Mouse (Mus musculus): ENCODE results near the gene Tgfbi. TPM values are rescaled to one million over a fixed set of nuclear protein-coding genes. Genes with fewer than 3 reads are reported as not detected.

Gene Tgfbi
- polyA plus RNA-seq, 1 experiment from 2014 or later: 20.2 TPM

DNA sequence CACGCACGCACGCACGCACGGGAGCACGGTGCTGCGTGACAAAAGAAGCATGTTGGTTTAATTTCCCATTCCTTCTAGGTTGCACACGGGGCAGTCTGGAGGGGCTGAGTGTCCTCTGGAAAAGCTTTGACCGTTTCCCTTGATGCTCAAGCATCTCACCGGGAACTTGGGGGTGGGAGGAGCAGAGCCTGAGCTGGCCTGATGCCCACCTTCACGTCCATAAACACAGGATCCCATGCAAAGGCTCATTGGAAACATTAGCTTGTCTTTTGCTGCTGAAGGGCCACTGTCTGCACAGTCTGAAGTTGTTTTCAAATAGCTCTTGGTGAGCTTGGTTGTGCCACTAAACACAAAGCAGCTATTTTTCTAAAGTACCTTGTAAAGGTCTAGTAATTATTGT lies 2.6 kb upstream of the Tgfbi start:
- WGBS: 79% methylated on average over 11 of the region's 11 CpGs
- Histone ChIP-seq H3K36me3 (ENCODE audit: control insufficient read depth, insufficient read depth, low read length) (no peaks in the 10 kb centered on the region), H3K27me3 (ENCODE audit: control insufficient read depth, insufficient read depth, low read length) (peaks cover 18% of the 10 kb centered on the region), H3K9me3 (ENCODE audit: control insufficient read depth, low read length) (no peaks in the 10 kb centered on the region), H3K4me2 (no peak overlapping the region), H3K4me1 (ENCODE audit: control insufficient read depth, insufficient read depth, low read length) (peaks cover 5% of the 10 kb centered on the region; the same call in 1 of the 2 replicates), H3K27ac (ENCODE audit: low read depth, low read length) (no peak overlapping the region), H3K4me3 (ENCODE audit: low read depth, low read length) (no peak overlapping the region), H3K9ac (ENCODE audit: low read length) (no peak overlapping the region)
- no peak for ATAC-seq (ENCODE audit: low FRiP score)
- no peak for DNase-seq (ENCODE audit: low spot score, missing footprints)

DNA sequence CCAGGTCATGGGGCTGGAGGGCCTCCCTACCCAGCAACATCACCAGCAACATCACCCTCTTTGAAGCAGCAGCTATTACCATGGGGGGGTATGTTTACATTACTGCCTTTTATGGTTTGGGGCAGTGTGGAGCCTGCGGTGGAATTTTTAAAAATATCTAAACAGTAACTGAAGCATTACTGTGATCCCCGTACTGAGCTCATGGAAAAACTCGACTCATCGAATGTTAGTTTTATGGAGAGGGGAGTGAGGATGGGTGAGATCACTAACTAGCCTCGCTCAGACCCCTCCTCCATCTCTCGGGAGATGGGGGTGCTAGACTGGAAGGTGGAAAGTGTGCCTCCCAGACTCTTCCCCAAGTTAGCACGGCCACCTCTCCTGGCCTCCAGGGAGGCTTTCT lies 2.1 kb upstream of the Tgfbi start:
- DNase-seq (ENCODE audit: low spot score, missing footprints): no peak
- WGBS: 68% methylated on average over 7 of the region's 7 CpGs
- Histone ChIP-seq H3K27ac (ENCODE audit: low read depth, low read length) (no peak overlapping the region), H3K36me3 (ENCODE audit: control insufficient read depth, insufficient read depth, low read length) (no peaks in the 10 kb centered on the region), H3K27me3 (ENCODE audit: control insufficient read depth, insufficient read depth, low read length) (peaks cover 19% of the 10 kb centered on the region), H3K4me3 (ENCODE audit: low read depth, low read length) (no peak overlapping the region), H3K4me1 (ENCODE audit: control insufficient read depth, insufficient read depth, low read length) (peaks cover 9% of the 10 kb centered on the region), H3K9me3 (ENCODE audit: control insufficient read depth, low read length) (no peaks in the 10 kb centered on the region), H3K4me2 (no peak overlapping the region), H3K9ac (ENCODE audit: low read length) (no peak overlapping the region)
- no peak for ATAC-seq (ENCODE audit: low FRiP score)

DNA sequence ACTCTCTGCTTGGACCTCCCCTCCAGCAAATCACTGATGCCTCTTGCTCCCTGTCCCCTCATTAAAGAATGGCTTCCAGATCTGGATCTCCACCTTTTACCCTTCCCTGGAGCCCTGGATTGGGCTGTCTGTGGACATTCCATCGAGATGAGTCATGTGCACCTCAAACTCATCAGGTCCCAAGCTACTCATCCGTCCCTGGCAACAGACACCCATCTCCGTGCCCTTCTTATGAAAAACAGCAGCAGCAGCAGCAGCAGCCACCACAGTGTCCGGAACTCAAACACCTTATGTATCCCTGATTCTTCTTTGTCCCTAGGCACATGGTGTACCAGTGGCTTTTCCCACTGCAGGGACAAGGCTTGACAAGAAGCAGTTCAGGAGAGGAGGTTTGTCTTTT lies 1.5 kb upstream of the Tgfbi start:
- H3K36me3 ChIP-seq (ENCODE audit: control insufficient read depth, insufficient read depth, low read length): no peaks in the 10 kb centered on the region
- no peak overlapping the region for H3K9ac ChIP-seq (ENCODE audit: low read length)
- WGBS: 83% methylated on average over 4 of the region's 4 CpGs
- H3K27ac ChIP-seq (ENCODE audit: low read depth, low read length): no peak overlapping the region
- ATAC-seq (ENCODE audit: low FRiP score) (no peak), DNase-seq (ENCODE audit: low spot score, missing footprints) (no peak)
- no peaks in the 10 kb centered on the region for H3K9me3 ChIP-seq (ENCODE audit: control insufficient read depth, low read length)
- peaks cover 22% of the 10 kb centered on the region for H3K27me3 ChIP-seq (ENCODE audit: control insufficient read depth, insufficient read depth, low read length)
- H3K4me2 ChIP-seq: no peak overlapping the region
- H3K4me1 ChIP-seq (ENCODE audit: control insufficient read depth, insufficient read depth, low read length): peaks cover 12% of the 10 kb centered on the region
- H3K4me3 ChIP-seq (ENCODE audit: low read depth, low read length): no peak overlapping the region

DNA sequence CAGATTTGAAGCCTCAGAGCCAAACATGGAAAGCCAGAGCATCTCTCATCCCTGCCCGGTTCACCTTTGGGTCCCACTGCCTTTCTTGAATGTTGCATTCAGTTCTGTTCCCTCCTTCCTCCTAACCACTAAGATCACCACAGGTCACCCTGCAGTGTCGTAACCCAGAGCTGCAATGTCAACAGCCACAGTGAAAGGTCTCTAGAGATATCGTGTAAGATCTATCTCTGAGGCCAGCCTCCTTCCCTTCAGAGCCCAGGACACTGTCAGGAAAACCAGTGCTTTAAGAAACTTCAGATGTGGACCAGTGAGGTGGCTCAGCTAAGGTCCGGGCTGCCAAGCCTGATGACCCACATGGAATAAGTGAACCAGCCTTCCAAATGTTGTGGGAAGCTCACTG lies 1.8 kb downstream of the Tgfbi start:
- no peaks in the 10 kb centered on the region for H3K36me3 ChIP-seq (ENCODE audit: control insufficient read depth, insufficient read depth, low read length)
- no peak overlapping the region for H3K9ac ChIP-seq (ENCODE audit: low read length)
- ATAC-seq (ENCODE audit: low FRiP score) (no peak), DNase-seq (ENCODE audit: low spot score, missing footprints) (no peak)
- WGBS: 79% methylated on average over 4 of the region's 4 CpGs
- no peak overlapping the region for H3K27ac ChIP-seq (ENCODE audit: low read depth, low read length)
- H3K4me3 ChIP-seq (ENCODE audit: low read depth, low read length): no peak overlapping the region
- no peak overlapping the region for H3K4me2 ChIP-seq
- peaks cover 19% of the 10 kb centered on the region for H3K4me1 ChIP-seq (ENCODE audit: control insufficient read depth, insufficient read depth, low read length)
- no peaks in the 10 kb centered on the region for H3K9me3 ChIP-seq (ENCODE audit: control insufficient read depth, low read length)
- peaks cover 22% of the 10 kb centered on the region for H3K27me3 ChIP-seq (ENCODE audit: control insufficient read depth, insufficient read depth, low read length)

DNA sequence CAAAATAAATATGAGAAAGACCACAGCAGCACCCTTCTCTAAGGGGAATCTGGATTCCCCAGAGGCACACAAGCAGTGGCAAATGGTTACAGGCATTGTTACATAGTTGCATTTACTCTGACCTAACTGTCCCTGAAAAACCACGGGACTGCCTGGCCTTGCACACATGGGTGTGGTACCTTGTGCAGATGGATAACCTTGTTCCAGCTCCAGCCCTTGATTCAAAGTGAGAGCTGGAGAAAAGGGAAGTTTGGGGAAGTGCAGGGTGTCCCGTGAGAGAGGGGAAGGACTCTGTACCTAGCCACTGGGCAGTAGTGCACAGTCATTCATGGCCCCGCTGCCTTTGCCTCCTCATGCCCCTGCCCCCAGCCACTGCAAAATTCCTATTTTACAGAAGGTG lies 2.4 kb downstream of the Tgfbi start:
- Histone ChIP-seq H3K36me3 (ENCODE audit: control insufficient read depth, insufficient read depth, low read length) (no peaks in the 10 kb centered on the region), H3K27me3 (ENCODE audit: control insufficient read depth, insufficient read depth, low read length) (peaks cover 22% of the 10 kb centered on the region), H3K9me3 (ENCODE audit: control insufficient read depth, low read length) (no peaks in the 10 kb centered on the region), H3K27ac (ENCODE audit: low read depth, low read length) (no peak overlapping the region), H3K4me3 (ENCODE audit: low read depth, low read length) (no peak overlapping the region), H3K9ac (ENCODE audit: low read length) (no peak overlapping the region), H3K4me1 (ENCODE audit: control insufficient read depth, insufficient read depth, low read length) (peaks cover 19% of the 10 kb centered on the region), H3K4me2 (no peak overlapping the region)
- 45% methylated on average over 3 of the region's 3 CpGs for WGBS
- DNase-seq (ENCODE audit: low spot score, missing footprints) (no peak), ATAC-seq (ENCODE audit: low FRiP score) (no peak)

DNA sequence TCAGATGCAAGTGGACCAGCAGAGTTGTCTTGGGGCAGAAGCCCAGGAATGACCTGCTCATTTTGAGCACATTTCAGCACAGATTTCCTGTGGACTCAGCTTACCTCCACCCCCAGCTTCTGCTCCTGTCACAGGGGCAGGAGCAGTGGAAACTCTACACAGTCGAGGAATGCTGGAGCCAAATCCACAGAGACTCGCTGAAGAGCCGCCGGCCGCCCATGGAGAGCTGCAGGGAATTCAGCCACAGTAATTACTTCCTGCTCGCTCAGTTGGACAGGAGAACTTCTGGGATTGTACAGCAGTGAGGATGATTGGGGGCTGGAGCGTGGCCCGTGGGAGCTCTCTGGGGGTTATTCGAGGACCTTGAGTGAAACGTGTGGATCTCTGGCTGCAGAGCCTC lies 3.0 kb downstream of the Tgfbi start:
- Histone ChIP-seq H3K27ac (ENCODE audit: low read depth, low read length) (no peak overlapping the region), H3K4me2 (no peak overlapping the region), H3K4me3 (ENCODE audit: low read depth, low read length) (no peak overlapping the region), H3K9me3 (ENCODE audit: control insufficient read depth, low read length) (no peaks in the 10 kb centered on the region), H3K4me1 (ENCODE audit: control insufficient read depth, insufficient read depth, low read length) (peaks cover 19% of the 10 kb centered on the region), H3K36me3 (ENCODE audit: control insufficient read depth, insufficient read depth, low read length) (no peaks in the 10 kb centered on the region), H3K9ac (ENCODE audit: low read length) (no peak overlapping the region), H3K27me3 (ENCODE audit: control insufficient read depth, insufficient read depth, low read length) (peaks cover 22% of the 10 kb centered on the region)
- DNase-seq (ENCODE audit: low spot score, missing footprints): no peak
- no peak for ATAC-seq (ENCODE audit: low FRiP score)
- 21% methylated on average over 10 of the region's 10 CpGs for WGBS

DNA sequence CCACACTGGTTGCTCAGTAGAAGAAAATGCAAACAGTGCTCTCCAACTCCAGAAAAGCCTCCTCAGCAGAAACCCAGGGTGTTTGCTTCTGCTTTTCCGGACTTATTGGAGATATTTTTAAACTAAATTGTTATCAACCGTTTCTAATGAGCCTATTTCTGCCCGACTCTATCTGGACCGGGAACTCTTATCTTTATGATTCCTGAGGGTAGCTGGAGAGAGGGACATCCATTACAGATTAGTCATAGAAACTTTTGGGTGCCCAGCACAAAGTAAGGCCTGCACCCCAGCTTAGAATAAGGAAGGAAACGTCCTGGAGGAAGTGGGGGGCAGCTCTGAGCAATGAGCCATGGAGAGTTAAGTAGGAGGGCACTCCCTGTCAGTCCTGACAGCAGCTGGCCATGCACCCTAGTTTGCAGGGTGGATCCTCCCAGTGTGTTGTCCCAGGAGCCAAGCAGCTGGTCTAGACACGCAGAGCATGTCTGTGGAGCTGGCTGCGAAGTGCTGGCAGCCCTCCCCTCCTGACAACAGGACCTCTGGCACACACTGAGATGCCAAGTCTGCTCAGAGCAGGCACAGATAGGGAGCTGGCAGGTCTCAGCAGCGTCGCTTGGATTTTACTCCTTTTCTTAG lies 4.2 kb downstream of the Tgfbi start:
- Histone ChIP-seq H3K9ac (ENCODE audit: low read length) (no peak overlapping the region), H3K4me2 (no peak overlapping the region), H3K27ac (ENCODE audit: low read depth, low read length) (no peak overlapping the region), H3K36me3 (ENCODE audit: control insufficient read depth, insufficient read depth, low read length) (no peaks in the 10 kb centered on the region), H3K4me3 (ENCODE audit: low read depth, low read length) (no peak overlapping the region), H3K27me3 (ENCODE audit: control insufficient read depth, insufficient read depth, low read length) (peaks cover 22% of the 10 kb centered on the region), H3K4me1 (ENCODE audit: control insufficient read depth, insufficient read depth, low read length) (peaks cover 19% of the 10 kb centered on the region), H3K9me3 (ENCODE audit: control insufficient read depth, low read length) (no peaks in the 10 kb centered on the region)
- 77% methylated on average over 9 of the region's 9 CpGs for WGBS
- DNase-seq (ENCODE audit: low spot score, missing footprints): no peak
- ATAC-seq (ENCODE audit: low FRiP score): no peak

DNA sequence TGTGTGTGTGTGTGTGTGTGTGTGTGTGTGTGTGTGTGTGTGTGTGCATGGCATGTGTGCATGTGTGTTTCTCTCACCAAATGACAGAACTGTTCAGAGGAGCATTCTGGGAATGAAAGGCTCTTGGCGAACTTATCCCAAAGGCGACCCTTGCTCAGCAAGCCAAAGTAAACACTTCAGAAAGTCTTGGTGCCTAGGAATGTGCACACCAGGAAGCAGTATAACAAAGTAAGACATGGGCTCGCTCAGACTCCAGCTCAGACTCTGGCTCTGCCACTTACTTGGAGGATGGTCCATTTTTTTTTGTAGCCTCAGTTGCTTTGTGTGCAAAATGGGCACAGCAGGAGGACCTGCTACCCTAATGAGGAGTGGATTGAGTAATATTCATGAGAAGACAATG lies 5.4 kb downstream of the Tgfbi start:
- DNase-seq (ENCODE audit: low spot score, missing footprints): no peak
- Histone ChIP-seq H3K36me3 (ENCODE audit: control insufficient read depth, insufficient read depth, low read length) (no peaks in the 10 kb centered on the region), H3K4me2 (no peak overlapping the region), H3K9me3 (ENCODE audit: control insufficient read depth, low read length) (no peaks in the 10 kb centered on the region), H3K27ac (ENCODE audit: low read depth, low read length) (no peak overlapping the region), H3K4me1 (ENCODE audit: control insufficient read depth, insufficient read depth, low read length) (peaks cover 16% of the 10 kb centered on the region), H3K9ac (ENCODE audit: low read length) (no peak overlapping the region), H3K27me3 (ENCODE audit: control insufficient read depth, insufficient read depth, low read length) (peaks cover 17% of the 10 kb centered on the region), H3K4me3 (ENCODE audit: low read depth, low read length) (no peak overlapping the region)
- no peak for ATAC-seq (ENCODE audit: low FRiP score)
- 66% methylated on average over 3 of the region's 3 CpGs for WGBS

DNA sequence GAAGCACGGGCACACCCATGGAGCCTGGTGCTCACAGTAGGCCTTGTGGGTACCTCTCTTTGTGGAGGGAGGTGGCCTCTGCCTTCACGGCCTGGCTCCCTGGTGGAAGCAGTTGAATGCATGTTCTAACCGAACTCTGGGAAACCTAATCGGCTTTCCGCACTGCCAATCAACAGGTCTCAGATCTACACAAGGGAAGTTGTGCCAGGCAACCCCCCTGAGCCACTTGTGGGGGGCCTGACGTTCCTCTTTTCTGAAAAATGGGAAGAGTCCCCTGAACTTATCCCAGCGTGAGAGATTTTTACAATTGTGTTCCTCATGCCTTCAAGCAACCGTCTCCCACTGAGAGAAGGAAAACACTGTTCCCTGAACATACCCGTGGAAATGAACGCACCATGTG lies 5.9 kb downstream of the Tgfbi start:
- no peaks in the 10 kb centered on the region for H3K9me3 ChIP-seq (ENCODE audit: control insufficient read depth, low read length)
- no peak overlapping the region for H3K4me3 ChIP-seq (ENCODE audit: low read depth, low read length)
- peaks cover 13% of the 10 kb centered on the region for H3K27me3 ChIP-seq (ENCODE audit: control insufficient read depth, insufficient read depth, low read length)
- peaks cover 14% of the 10 kb centered on the region for H3K4me1 ChIP-seq (ENCODE audit: control insufficient read depth, insufficient read depth, low read length)
- no peak overlapping the region for H3K4me2 ChIP-seq
- 54% methylated on average over 10 of the region's 10 CpGs for WGBS
- DNase-seq (ENCODE audit: low spot score, missing footprints) (no peak), ATAC-seq (ENCODE audit: low FRiP score) (no peak)
- no peaks in the 10 kb centered on the region for H3K36me3 ChIP-seq (ENCODE audit: control insufficient read depth, insufficient read depth, low read length)
- no peak overlapping the region for H3K27ac ChIP-seq (ENCODE audit: low read depth, low read length)
- H3K9ac ChIP-seq (ENCODE audit: low read length): no peak overlapping the region
